Mouse (Mus musculus) ES-E14 (cell line): ENCODE results near the gene Nell1.

ENCODE experiments used
- MAFK ChIP-seq: IDR thresholded peaks from 2 replicates; pipeline ENCODE4 v1.6.1; 2014; ENCODE audit warnings: mild to moderate bottlenecking, low read depth, low read length, inconsistent platforms; ENCODE audit not compliant: insufficient read depth
- ZC3H11A ChIP-seq: IDR thresholded peaks from 2 replicates; pipeline ENCODE4 v1.6.1; 2012; ENCODE audit warnings: low read depth, mild to moderate bottlenecking, inconsistent platforms, low read length, borderline replicate concordance
- ZNF384 ChIP-seq: IDR thresholded peaks from 2 replicates; pipeline ENCODE4 v1.6.1; 2012; ENCODE audit warnings: low read depth, low read length, inconsistent platforms

DNA sequence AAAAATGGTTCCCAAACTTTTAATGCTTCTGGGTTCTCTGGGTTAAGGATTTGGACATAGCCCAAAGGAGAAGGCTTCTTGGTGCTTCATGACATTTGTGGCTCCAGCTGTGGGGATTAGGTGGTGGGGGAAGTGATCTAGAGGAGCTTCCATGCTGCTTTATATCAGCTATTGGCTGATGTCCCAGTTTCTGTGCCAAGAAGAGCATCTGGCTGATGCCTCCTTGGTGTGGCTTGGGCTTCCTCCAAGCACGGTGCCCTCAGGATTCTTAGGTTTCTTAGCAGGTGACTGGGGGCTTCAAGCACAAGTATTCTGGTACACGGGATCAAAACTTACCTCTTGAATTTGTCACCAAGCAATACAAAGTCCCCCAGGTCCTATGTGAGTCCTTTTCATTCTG is 132.6 kb downstream of the Nell1 start:
- no peak for TF ChIP-seq ZC3H11A
- TF ChIP-seq ZNF384: no peak
- TF ChIP-seq MAFK: no peak
